Mouse (Mus musculus) right cerebral cortex, adult 2 months (tissue): ENCODE data around the gene Kcnip4.

Source experiments
- DNase-seq, 2 experiments: peaks; one replicate each; pipeline ENCODE4 v3.0.0; 2021 to 2022; ENCODE audit warnings: low spot score in 2 of 2

Gene Kcnip4

GRCm38 (mm10) chr5:49255983-49256382 is 268.7 kb downstream of the Kcnip4 start:
- DNase-seq: peak in 1 of 2 experiments; percentile 10

GRCm38 (mm10) chr5:49247081-49247480 is 277.6 kb downstream of the Kcnip4 start:
- no peak for DNase-seq

GRCm38 (mm10) chr5:49244414-49244813 is 280.3 kb downstream of the Kcnip4 start:
- DNase-seq: no peak

DNA sequence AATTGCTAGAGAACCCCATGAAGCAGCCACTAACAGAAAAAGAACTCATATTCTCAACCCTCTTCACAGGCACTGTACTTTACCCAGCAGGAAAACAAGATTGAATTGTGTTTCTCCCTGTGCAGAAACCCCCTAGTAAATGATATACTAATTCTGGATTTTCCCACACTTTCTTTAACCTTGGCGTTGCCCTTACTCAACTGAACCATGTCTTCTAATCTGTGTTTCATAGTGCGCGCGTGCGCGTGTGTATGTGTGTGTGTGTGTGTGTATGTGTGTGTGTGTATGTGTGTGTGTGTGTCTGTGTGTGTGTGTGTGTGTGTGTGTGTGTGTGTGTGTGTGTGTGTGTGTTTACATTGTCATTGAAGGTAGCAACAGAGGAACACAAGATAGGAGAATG is 283.0 kb downstream of the Kcnip4 start:
- DNase-seq: no peak

- peak; percentile 15 to 19 for DNase-seq
Measured at GRCm38 (mm10) chr5:49201164-49201756, 323.4 kb downstream of the Kcnip4 start.

DNA sequence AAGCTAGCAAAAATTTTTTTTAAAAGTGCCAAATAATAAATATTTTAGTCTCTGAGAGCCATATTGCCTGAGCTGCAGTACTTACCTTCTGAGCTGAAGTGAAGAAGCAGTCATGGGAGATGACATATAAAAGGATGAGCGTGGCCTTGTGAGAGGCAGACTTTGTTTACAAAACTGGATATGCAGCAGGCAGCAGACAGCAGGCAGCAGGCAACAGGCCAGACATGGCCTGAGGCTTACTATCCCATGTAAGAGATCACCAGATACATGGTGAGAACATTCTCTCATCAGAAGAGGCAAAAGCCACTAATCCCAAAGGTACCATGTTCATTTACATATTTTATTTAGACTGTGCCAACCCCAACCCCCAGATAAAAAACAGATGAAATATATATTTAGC is 336.5 kb downstream of the Kcnip4 start:
- DNase-seq: no peak

DNA sequence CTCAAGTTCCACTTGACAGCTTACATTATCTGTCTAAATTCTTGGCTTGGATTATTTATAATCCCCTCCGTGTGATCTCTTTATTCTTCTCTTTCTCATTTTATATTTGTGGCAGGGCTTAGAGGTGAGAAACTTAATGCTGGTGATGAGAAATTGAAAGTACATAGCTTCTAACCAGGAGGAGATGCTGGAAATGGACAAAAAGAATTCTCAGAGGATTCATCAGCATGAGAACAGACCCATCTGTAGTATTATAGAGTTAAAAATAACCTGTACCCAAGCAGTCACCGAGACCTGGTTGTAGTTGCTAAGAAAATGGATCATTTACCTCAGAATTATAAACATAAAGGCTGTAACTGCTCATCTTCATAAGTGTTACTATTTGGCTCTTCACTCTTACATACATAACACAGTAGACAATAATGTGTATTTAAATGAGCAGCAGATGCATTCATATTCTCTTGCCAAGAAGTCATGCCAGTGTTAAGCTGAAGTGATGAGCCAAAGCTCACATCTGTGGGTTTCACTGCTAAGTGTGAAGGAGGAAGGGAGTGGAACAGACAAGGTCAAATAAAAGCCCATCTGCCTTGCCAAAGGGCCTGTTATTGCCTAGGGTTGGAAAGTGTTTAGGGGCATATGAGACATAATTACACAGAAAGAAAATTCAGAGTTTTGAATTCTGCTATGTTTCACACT is 374.4 kb downstream of the Kcnip4 start:
- no peak for DNase-seq

GRCm38 (mm10) chr5:49149684-49150083 is 375.0 kb downstream of the Kcnip4 start:
- DNase-seq: no peak

- DNase-seq: no peak
Measured at GRCm38 (mm10) chr5:49095432-49095831, 429.3 kb downstream of the Kcnip4 start.

DNA sequence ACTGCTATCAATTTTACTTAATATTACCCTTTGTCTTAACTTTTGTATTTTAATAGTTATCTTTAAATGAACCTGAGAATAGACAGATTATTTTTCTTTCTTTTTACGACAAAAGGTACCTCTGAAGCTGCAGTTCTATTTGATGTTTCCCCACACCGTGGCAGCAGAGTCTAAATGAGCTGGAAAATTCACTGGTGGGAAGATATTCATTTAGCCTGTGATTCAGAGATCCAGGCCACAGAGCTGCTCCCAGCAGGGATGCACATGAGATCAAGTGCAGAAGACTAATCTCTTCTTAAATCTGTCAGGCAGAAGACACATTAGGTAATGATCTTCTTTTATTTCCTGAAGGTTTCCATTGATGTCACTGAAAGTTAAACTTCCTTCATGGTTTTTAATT is 429.8 kb downstream of the Kcnip4 start:
- peak; percentile 27 to 56 for DNase-seq

DNA sequence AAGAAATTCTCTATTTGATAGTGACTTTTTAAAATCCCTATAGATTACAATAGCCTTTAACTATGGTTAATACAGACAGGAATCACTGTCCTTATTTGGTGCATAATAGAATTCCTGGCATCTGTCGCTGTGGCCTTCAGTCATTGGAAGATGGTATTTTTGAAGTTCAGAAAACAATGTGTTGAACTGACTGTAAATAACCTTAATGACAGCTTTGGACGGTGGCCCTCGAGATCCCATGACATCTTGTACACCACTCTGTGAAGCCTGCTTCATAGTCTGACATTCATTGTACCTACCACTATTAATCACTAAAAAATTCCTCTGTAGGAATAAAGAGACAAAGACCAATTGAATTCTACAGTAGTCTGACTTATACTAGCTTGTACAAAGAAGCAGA is 430.4 kb downstream of the Kcnip4 start:
- DNase-seq: no peak

- DNase-seq: peak; percentile 96 to 98
Measured at GRCm38 (mm10) chr5:49090122-49090680, 434.5 kb downstream of the Kcnip4 start.

- no peak for DNase-seq
Measured at GRCm38 (mm10) chr5:49065646-49066045, 459.1 kb downstream of the Kcnip4 start.

- no peak for DNase-seq
Measured at GRCm38 (mm10) chr5:49058926-49059325, 465.8 kb downstream of the Kcnip4 start.

DNA sequence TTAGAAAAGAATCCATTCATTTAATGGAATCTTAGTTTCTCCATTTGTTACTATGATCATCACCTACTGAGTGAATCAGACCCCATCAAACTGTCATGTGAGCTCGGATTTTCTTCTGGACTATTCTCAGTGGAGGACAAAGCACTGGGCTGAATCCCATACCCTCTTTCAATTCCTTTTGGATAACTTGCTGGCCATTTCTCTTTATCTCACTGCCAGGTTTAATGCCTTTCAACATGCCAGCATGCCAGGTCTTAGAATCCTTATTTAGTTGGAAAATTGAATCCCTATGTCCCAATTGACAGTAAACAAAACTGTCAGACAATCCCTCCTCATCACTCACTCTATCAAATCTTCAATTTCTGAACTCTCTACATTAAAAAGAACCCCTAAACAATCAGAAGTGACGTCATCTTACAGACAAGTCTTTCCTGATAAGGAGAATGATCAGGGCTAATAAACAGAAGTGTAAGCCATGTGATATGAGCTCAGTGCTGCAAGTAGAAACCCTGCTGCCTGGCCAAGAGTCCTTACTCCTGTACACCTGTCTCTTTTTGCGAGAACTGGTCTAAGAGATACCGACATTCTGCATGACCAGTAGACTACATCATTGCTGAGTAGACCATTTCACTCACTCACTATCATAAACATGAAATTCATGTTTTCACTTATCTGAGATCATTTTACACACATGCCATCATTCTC is 466.9 kb downstream of the Kcnip4 start:
- no peak for DNase-seq

GRCm38 (mm10) chr5:49047960-49048359 is 476.7 kb downstream of the Kcnip4 start:
- no peak for DNase-seq

DNA sequence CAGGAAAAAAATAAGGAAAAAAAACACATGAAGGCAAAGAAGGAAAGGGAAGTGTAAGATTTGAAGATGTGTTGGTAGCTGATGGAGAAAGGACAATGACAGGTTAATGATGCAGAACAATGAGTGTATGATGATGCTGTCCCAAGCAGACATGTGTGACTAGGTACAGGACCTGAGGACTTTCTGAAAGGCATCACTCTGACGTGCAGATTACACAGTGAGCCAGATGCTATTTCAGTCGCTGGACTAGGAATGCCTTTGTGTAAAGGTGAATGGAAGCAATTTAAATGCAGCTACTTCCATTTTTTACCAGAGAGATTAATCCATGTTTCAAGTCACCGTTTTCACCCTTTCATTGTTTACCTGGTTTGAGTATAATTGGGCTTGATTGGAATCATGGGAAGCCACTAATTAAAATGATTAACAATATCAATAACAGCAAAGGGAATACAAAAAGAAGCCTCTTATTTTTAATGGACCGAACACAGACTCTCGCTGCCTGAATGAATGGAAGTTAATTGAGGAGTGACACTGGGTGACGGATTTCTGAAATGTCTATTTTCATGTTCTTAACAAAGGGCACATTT is 483.4 kb downstream of the Kcnip4 start:
- no peak for DNase-seq

DNA sequence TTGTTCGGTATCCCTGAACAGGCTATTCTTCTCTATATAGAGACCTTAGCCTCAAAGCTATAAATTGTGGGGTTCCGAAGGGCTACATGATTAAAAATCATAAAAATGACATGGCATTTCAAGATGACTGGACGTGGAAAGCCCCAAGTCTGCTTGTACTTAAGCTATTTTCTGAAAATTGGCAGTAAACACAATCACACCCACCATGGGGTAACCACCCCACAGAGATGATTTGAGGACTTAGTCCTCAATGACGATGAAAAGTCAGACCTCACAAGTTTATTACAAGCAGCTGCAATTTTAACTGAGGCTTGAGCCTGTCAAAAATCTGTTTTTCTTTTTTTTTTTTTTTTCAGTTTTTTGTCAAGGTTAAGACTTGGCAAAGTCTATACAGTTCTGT is 527.3 kb downstream of the Kcnip4 start:
- no peak for DNase-seq

GRCm38 (mm10) chr5:48989145-48989659 is 535.5 kb downstream of the Kcnip4 start:
- DNase-seq: no peak

- no peak for DNase-seq
Measured at GRCm38 (mm10) chr5:48942378-48943088, 582.2 kb downstream of the Kcnip4 start.

DNA sequence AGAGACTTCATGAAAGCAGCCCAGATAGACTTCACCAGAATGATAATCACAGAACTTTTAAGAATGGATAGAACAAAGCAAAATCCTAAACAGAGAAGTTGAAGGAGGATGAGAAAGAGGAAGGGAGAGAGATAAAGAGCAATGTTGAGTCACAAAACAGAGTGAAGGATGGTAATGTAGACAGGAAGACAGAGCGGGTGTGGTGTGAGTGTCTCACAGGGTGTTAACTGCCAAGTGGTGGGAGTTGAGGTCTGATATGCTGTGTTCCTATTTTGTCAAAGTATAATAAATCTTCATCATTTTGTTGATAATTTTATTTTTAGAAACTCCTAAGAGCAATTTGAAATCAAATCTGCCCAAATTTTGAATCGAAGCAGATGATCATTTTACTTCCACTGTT is 592.8 kb downstream of the Kcnip4 start:
- peak in 1 of 2 experiments; percentile 10 for DNase-seq
